Mouse (Mus musculus) embryonic fibroblast, embryonic 13.5 days (primary cell): Measurements from ENCODE around the gene Olfr707.

Experiments used
- CTCF ChIP-seq: IDR thresholded peaks from 2 replicates; pipeline ENCODE4 v1.5.1; 2011; ENCODE audit warnings: mild to moderate bottlenecking, control low read depth, low read length, moderate library complexity, borderline replicate concordance; ENCODE audit not compliant: insufficient read depth
- POLR2A ChIP-seq: IDR thresholded peaks from 2 replicates; pipeline ENCODE4 v1.6.1; 2011; ENCODE audit warnings: low read depth, mild to moderate bottlenecking, control low read depth, low read length, moderate library complexity

GRCm38 (mm10) chr7:106907676-106908075, 6.6 kb upstream of the Olfr707 start, which contains the start of gene Olfr1532-ps1:
- TF ChIP-seq POLR2A (no peak), CTCF (no peak)
